Mouse (Mus musculus): Measurements from ENCODE around the gene 1700049E17Rik2. TPM values are rescaled to one million over a fixed set of nuclear protein-coding genes. Genes with fewer than 3 reads are reported as not detected.
A peak's percentile ranks its signal among the peaks of the same experiment; 100 is the strongest.
"Not testable (repeated sequence)": the region's sequence is repeated elsewhere in the genome, so short reads cannot be mapped to it uniquely, and the experiment has no call there.

The 1700049E17Rik2 gene
- not detected in 2 replicates for total RNA-seq (2012; rRNA removed)

GRCm38 (mm10) chr14:41572911-41573310 is at the start of gene 1700049E17Rik2:
Gene 1700049E17Rik2, plus strand, starts transcription at chr14:41573211.
- DNase-seq (ENCODE audit: low read depth, low spot score); in situ Hi-C loops (cut with MboI; ENCODE audit: low sequenced_read_pairs in 2 of 2, unreplicated experiment in 2 of 2); H3K36me3 ChIP-seq (ENCODE audit: control insufficient read depth, insufficient read depth, low read length, poor library complexity, severe bottlenecking); H3K9ac ChIP-seq (ENCODE audit: insufficient read depth, low read depth, low read length, poor library complexity, severe bottlenecking); H3K4me3 ChIP-seq (ENCODE audit: insufficient read depth in 1 of 2, low read depth in 1 of 2, low read length in 2 of 2, poor library complexity in 1 of 2, severe bottlenecking in 1 of 2); H3K27ac ChIP-seq (ENCODE audit: insufficient read depth, low read depth, low read length, poor library complexity, severe bottlenecking); H3K4me1 ChIP-seq (ENCODE audit: control insufficient read depth in 2 of 2, insufficient read depth in 2 of 2, low read length in 2 of 2, poor library complexity in 1 of 2); H3K9me3 ChIP-seq (ENCODE audit: control insufficient read depth, insufficient read depth, low read depth, low read length): not testable (repeated sequence)

- H3K9ac ChIP-seq (ENCODE audit: insufficient read depth, low read depth, low read length, poor library complexity, severe bottlenecking); H3K9me3 ChIP-seq (ENCODE audit: control insufficient read depth, insufficient read depth, low read depth, low read length); H3K27ac ChIP-seq (ENCODE audit: insufficient read depth, low read depth, low read length, poor library complexity, severe bottlenecking); in situ Hi-C loops (cut with MboI; ENCODE audit: low sequenced_read_pairs in 2 of 2, unreplicated experiment in 2 of 2); H3K4me3 ChIP-seq (ENCODE audit: insufficient read depth in 1 of 2, low read depth in 1 of 2, low read length in 2 of 2, poor library complexity in 1 of 2, severe bottlenecking in 1 of 2); H3K36me3 ChIP-seq (ENCODE audit: control insufficient read depth, insufficient read depth, low read length, poor library complexity, severe bottlenecking); DNase-seq (ENCODE audit: low read depth, low spot score); H3K4me1 ChIP-seq (ENCODE audit: control insufficient read depth in 2 of 2, insufficient read depth in 2 of 2, low read length in 2 of 2, poor library complexity in 1 of 2): not testable (repeated sequence)
Measured at GRCm38 (mm10) chr14:41524695-41525094, 48.3 kb upstream of the 1700049E17Rik2 start.

GRCm38 (mm10) chr14:41555483-41555882 is 17.5 kb upstream of the 1700049E17Rik2 start, which contains the start of gene Gm7970:
Gene Gm7970, minus strand, starts transcription at chr14:41555583.
- in situ Hi-C loops (cut with MboI; ENCODE audit: low sequenced_read_pairs in 2 of 2, unreplicated experiment in 2 of 2); H3K9me3 ChIP-seq (ENCODE audit: control insufficient read depth, insufficient read depth, low read depth, low read length); H3K4me3 ChIP-seq (ENCODE audit: insufficient read depth in 1 of 2, low read depth in 1 of 2, low read length in 2 of 2, poor library complexity in 1 of 2, severe bottlenecking in 1 of 2); DNase-seq (ENCODE audit: low read depth, low spot score); H3K36me3 ChIP-seq (ENCODE audit: control insufficient read depth, insufficient read depth, low read length, poor library complexity, severe bottlenecking); H3K27ac ChIP-seq (ENCODE audit: insufficient read depth, low read depth, low read length, poor library complexity, severe bottlenecking); H3K4me1 ChIP-seq (ENCODE audit: control insufficient read depth in 2 of 2, insufficient read depth in 2 of 2, low read length in 2 of 2, poor library complexity in 1 of 2); H3K9ac ChIP-seq (ENCODE audit: insufficient read depth, low read depth, low read length, poor library complexity, severe bottlenecking): not testable (repeated sequence)

- H3K36me3 ChIP-seq (ENCODE audit: control insufficient read depth, insufficient read depth, low read length, poor library complexity, severe bottlenecking); H3K4me3 ChIP-seq (ENCODE audit: insufficient read depth in 1 of 2, low read depth in 1 of 2, low read length in 2 of 2, poor library complexity in 1 of 2, severe bottlenecking in 1 of 2); H3K4me1 ChIP-seq (ENCODE audit: control insufficient read depth in 2 of 2, insufficient read depth in 2 of 2, low read length in 2 of 2, poor library complexity in 1 of 2); in situ Hi-C loops (cut with MboI; ENCODE audit: low sequenced_read_pairs in 2 of 2, unreplicated experiment in 2 of 2); H3K9ac ChIP-seq (ENCODE audit: insufficient read depth, low read depth, low read length, poor library complexity, severe bottlenecking); H3K27ac ChIP-seq (ENCODE audit: insufficient read depth, low read depth, low read length, poor library complexity, severe bottlenecking); H3K9me3 ChIP-seq (ENCODE audit: control insufficient read depth, insufficient read depth, low read depth, low read length): not testable (repeated sequence)
- peak; percentile 24 for DNase-seq (ENCODE audit: low read depth, low spot score)
Measured at GRCm38 (mm10) chr14:41586346-41586745, 13.3 kb downstream of the 1700049E17Rik2 start.

- H3K9ac ChIP-seq (ENCODE audit: insufficient read depth, low read depth, low read length, poor library complexity, severe bottlenecking); H3K27ac ChIP-seq (ENCODE audit: insufficient read depth, low read depth, low read length, poor library complexity, severe bottlenecking); in situ Hi-C loops (cut with MboI; ENCODE audit: low sequenced_read_pairs in 2 of 2, unreplicated experiment in 2 of 2); H3K9me3 ChIP-seq (ENCODE audit: control insufficient read depth, insufficient read depth, low read depth, low read length); DNase-seq (ENCODE audit: low read depth, low spot score); H3K4me3 ChIP-seq (ENCODE audit: insufficient read depth in 1 of 2, low read depth in 1 of 2, low read length in 2 of 2, poor library complexity in 1 of 2, severe bottlenecking in 1 of 2); H3K4me1 ChIP-seq (ENCODE audit: control insufficient read depth in 2 of 2, insufficient read depth in 2 of 2, low read length in 2 of 2, poor library complexity in 1 of 2); H3K36me3 ChIP-seq (ENCODE audit: control insufficient read depth, insufficient read depth, low read length, poor library complexity, severe bottlenecking): not testable (repeated sequence)
Measured at GRCm38 (mm10) chr14:41600935-41601334, 27.9 kb downstream of the 1700049E17Rik2 start.

GRCm38 (mm10) chr14:41610690-41611089 is 37.7 kb downstream of the 1700049E17Rik2 start:
- H3K4me3 ChIP-seq (ENCODE audit: insufficient read depth in 1 of 2, low read depth in 1 of 2, low read length in 2 of 2, poor library complexity in 1 of 2, severe bottlenecking in 1 of 2); in situ Hi-C loops (cut with MboI; ENCODE audit: low sequenced_read_pairs in 2 of 2, unreplicated experiment in 2 of 2); H3K9me3 ChIP-seq (ENCODE audit: control insufficient read depth, insufficient read depth, low read depth, low read length); H3K4me1 ChIP-seq (ENCODE audit: control insufficient read depth in 2 of 2, insufficient read depth in 2 of 2, low read length in 2 of 2, poor library complexity in 1 of 2); H3K36me3 ChIP-seq (ENCODE audit: control insufficient read depth, insufficient read depth, low read length, poor library complexity, severe bottlenecking); H3K9ac ChIP-seq (ENCODE audit: insufficient read depth, low read depth, low read length, poor library complexity, severe bottlenecking); DNase-seq (ENCODE audit: low read depth, low spot score); H3K27ac ChIP-seq (ENCODE audit: insufficient read depth, low read depth, low read length, poor library complexity, severe bottlenecking): not testable (repeated sequence)

- H3K36me3 ChIP-seq (ENCODE audit: control insufficient read depth, insufficient read depth, low read length, poor library complexity, severe bottlenecking); H3K9me3 ChIP-seq (ENCODE audit: control insufficient read depth, insufficient read depth, low read depth, low read length); H3K9ac ChIP-seq (ENCODE audit: insufficient read depth, low read depth, low read length, poor library complexity, severe bottlenecking); H3K4me1 ChIP-seq (ENCODE audit: control insufficient read depth in 2 of 2, insufficient read depth in 2 of 2, low read length in 2 of 2, poor library complexity in 1 of 2); H3K4me3 ChIP-seq (ENCODE audit: insufficient read depth in 1 of 2, low read depth in 1 of 2, low read length in 2 of 2, poor library complexity in 1 of 2, severe bottlenecking in 1 of 2); H3K27ac ChIP-seq (ENCODE audit: insufficient read depth, low read depth, low read length, poor library complexity, severe bottlenecking); DNase-seq (ENCODE audit: low read depth, low spot score); in situ Hi-C loops (cut with MboI; ENCODE audit: low sequenced_read_pairs in 2 of 2, unreplicated experiment in 2 of 2): not testable (repeated sequence)
Measured at GRCm38 (mm10) chr14:41622535-41622934, 49.5 kb downstream of the 1700049E17Rik2 start.

GRCm38 (mm10) chr14:41624512-41624911 is 51.5 kb downstream of the 1700049E17Rik2 start, which contains the start of gene Gm3072:
Gene Gm3072, minus strand, starts transcription at chr14:41624612.
- H3K4me1 ChIP-seq (ENCODE audit: control insufficient read depth in 2 of 2, insufficient read depth in 2 of 2, low read length in 2 of 2, poor library complexity in 1 of 2); in situ Hi-C loops (cut with MboI; ENCODE audit: low sequenced_read_pairs in 2 of 2, unreplicated experiment in 2 of 2); H3K36me3 ChIP-seq (ENCODE audit: control insufficient read depth, insufficient read depth, low read length, poor library complexity, severe bottlenecking); H3K9me3 ChIP-seq (ENCODE audit: control insufficient read depth, insufficient read depth, low read depth, low read length); H3K27ac ChIP-seq (ENCODE audit: insufficient read depth, low read depth, low read length, poor library complexity, severe bottlenecking); H3K9ac ChIP-seq (ENCODE audit: insufficient read depth, low read depth, low read length, poor library complexity, severe bottlenecking); DNase-seq (ENCODE audit: low read depth, low spot score); H3K4me3 ChIP-seq (ENCODE audit: insufficient read depth in 1 of 2, low read depth in 1 of 2, low read length in 2 of 2, poor library complexity in 1 of 2, severe bottlenecking in 1 of 2): not testable (repeated sequence)
